Mouse (Mus musculus) frontal cortex, postnatal 14 days (tissue): ENCODE data around the gene Lhx8.

Experiments used
- DNase-seq, 2 experiments: peaks; one replicate each; pipeline ENCODE4 v3.0.0; 2022; ENCODE audit warnings: low spot score in 2 of 2

Gene Lhx8

DNA sequence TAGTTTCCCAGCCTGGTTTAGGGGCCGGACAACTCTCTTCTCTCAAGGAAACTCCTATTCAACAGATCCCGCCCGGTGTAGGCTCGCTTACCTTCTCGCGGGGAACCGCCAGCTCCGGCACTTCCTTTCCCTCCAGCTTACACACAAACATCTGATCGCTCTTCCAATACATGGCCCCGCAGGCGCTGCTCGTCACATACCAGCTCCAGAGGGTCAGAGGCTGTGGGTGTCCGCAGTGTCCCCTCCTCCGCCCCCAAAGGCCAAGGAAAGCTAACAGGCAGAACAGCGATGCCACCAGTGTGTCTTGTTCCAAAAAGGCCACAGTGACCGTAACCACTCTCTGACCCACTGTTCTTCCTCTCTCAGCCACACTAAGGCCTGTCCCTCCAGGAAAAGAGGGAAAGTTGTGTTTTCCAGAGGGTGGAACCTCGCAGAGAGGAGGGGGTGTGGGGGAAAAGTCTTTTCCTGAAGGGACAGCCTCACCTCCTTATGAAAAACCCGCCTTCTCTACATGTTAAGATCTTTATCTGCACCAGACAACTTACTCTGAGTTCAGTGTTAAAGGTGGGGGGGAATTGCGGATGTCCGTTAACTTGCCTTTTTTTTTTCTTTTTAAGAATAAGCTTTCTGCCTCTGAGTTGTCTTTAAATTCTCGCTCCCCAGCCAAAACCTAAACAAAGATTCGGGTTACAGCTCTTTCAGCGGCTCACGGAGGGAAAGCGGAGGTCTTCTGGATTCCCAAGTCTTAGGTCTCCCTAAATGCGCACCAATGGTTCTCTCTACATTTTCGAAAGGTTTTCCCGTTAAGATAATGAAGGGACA lies at the start of gene Lhx8:
Gene Lhx8, minus strand, starts transcription at position 479 of the 822 bp plus-strand sequence.
- peak in 1 of 2 experiments; percentile 6 for DNase-seq

DNA sequence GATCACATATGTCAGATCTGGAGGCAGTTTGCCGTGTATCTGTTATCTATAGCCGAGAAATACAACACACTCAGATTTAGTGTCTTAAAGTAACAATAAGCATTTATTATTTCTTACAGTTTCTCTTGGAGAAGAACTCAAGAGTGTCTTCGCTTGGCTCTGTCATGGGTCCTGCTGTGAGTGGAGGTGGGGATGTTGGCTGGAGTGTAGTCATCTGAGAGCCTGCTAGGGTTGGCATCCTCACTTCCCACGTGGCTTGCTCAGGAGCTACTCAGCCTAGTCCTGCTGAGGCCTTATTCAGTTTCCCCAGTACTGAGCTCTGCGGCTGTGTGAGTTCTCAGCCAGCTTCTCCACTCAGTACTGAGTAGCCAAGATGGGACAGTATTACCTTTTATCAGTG lies 43.1 kb upstream of the Lhx8 start:
- DNase-seq, result no peak

DNA sequence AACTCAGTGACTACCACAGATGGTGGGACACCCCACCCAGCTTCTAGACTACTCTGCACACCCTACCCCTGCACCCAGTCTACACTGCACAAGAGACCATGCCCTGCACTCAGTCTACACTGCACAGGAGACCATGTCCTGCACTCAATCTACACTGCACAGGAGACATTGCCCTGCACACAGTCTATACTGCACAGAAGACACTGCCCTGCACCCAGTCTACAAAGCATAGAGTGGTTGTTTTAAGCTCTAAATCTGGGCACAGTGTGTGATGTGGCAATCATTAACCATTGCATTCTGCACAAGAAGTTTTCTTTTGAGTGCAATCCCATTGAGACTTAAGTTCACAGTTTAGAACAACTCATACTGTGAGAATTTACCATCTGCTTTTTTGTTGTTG lies 42.2 kb upstream of the Lhx8 start:
- DNase-seq, result no peak

DNA sequence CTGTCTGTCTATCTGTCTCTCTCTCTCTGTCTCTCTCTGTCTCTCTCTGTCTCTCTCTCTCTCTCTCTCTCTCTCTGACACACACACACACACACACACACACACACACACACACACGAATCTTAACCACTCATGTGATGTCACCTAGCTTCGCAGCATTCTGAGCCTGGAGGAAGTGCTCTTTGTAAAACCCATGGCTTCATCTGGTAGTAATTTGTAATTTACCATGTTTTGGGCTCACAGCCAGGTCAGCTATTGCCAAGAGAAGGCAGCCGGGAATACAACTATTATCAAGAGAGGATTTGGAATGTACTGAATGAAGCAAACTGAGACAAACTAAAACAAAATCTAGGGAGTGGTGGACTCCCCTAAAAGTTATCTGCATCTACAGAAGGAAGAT lies 36.9 kb upstream of the Lhx8 start:
- no peak for DNase-seq

DNA sequence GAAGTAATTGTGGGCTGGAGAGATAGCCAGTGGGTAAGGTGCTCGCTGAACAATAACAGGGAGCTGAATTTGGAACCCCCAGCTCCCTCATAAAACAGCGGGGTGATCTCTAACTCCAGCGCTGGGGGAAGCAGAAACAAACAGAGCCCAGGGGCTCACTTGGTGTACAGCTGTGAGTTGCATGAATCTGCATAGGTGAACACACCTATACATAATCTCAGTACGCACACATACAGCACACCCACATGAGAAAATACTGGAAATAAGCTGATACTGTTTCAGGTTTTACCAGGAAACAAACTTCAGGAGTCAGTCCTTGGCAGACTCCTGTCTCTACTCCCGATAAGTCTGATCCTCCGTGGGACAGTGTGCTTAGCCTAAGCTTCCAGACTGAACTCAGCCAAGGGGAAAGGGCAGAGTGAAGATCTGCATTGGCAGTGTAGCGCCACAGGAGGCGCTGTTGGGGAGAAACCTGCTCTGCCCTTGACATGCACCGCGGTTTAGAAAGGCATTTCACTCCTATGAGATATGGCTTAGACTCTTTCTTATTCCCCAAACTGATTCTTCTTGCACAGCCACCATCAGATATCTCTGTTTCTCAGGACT lies 34.2 kb upstream of the Lhx8 start:
- DNase-seq, result no peak

DNA sequence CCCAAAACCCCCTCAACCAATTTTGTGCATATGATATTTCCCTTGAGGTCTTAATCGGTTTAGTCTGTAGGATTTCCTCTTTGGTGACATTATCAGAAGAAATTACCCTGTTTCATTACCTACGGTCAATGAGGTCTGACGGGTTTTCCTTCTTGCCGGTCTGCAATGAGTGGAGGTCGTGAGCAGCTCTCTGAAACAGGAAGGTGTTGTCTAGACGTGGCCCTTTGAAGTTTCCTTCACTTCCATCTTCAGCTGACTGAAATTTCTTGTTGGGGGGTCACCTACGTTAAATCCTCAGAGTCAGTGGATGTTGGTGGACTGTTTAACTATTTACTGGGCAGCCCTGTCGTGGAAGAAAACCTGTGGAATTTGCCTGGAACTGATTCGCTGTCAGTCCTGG lies 33.0 kb upstream of the Lhx8 start:
- no peak for DNase-seq

DNA sequence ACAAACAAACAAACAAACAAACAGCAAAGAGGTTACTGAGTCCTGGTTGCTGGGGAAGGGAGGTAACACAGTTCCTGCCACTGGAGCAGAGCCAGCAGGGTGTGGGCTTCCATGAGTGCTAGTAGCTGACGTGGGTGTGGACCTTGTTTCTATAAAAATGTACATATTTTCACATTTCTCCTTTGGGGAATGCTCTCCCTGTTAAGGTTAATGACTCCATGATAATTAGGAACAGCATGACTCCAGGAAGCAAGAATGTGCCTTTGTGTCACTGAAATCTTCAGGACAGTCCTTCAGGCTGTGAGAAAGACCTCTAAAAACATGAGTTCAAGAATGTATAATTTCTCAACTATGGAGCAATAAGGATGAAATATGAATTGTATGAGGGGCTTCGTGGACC lies 28.8 kb upstream of the Lhx8 start:
- DNase-seq, result no peak

DNA sequence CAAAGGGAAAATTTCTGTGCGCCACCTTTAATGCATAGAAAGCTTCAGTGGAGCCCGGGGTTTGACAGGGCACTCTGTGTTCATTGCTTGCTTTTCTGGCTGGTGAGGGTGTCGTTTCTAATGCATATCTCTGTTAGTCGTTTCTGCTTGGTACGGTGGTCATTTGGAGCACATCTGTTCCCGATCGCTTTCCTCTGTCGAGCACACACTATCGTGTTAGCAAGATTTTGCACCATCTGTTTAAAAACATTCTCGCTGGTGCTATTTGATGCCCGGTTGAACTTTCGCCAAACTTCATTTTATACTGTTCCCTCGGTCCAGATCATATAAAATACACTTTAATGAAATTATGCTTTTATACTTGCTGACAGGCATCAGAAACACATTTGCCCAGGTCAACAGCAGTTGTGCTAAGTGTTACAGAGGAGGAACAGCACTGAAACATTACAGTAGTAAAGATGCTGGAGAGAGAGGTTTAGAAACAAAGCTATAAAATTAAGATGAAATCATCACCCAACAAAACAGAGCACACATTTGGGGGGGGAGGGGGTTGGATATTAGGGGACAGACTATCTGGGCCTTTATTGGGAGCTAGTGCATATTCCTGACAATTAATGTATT lies 9.9 kb upstream of the Lhx8 start:
- no peak for DNase-seq

DNA sequence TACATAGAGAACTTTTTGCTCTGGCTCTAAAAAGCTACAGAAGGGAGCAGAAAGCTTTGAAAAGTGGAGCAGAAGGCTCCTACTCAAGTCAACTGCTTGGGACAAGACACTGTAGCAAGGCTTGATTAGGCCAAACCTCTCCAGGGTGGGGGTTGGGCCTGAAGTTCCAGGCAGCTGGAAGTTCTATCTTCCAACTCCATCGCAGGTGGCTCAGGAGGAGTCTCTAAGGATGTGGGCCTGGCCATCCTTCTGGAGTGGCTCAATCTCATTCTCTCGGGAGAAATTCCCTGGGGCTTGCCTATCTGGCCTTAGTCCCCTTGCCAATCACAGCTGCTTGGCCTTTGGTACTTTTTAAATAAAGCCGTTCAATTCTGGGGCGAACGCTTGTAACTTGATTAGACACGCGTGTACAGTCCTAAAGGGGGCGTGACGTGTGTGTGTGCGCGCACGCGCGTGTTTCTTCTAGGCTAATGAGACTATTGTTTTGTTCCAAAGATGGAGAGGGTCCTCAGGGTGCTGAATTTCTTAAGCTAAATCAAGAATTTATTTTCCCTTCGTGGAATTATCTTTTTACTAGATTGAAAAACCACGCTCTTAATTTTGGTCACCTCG lies 9.3 kb upstream of the Lhx8 start:
- DNase-seq, result no peak

DNA sequence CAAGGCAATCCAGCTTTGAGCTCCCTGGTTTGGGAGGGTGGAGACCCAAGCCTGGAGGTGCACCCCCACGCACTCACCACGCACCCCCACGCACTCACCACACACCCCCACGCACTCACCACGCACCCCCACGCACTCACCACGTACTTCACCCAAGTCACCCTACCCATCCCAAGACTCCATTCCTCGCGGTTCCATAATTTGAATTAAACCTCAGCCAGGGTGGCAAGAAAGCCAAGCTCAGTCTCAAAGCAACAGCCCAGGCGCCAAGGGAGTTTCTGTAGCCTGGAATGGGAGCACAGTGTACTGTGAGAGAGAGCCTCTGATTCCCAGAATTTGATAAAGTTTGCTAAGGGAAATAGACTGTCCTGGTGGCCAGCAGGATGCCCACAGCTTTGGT lies 4.3 kb upstream of the Lhx8 start:
- no peak for DNase-seq

DNA sequence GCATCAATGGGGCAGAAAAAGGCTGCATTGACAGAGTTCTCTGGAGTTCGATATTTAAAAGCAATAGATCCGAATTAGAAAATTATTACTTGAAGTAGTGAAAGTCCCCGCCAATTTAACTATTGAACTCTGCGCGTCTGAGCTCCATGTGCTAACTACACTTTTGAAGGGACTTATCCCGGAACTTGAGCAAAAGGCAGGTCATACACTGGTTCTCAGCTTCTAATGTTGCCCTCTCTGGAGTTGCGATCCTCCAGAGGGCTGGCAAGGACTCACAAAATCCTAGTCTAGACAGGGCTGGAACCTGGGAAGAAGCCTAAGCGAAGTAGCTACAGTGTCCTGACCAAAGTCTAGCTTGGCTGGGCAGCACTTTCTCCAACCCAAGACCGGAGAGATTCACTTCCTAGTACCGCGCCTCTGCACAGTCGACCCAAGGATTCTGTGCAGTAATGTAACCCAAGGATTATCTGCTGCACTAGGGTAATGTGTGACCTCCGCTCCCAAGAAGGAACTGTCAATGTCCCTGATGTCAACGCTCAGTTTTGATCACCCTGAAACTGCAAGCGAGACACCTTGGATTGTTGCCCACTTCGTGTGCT lies 3.0 kb upstream of the Lhx8 start:
- no peak for DNase-seq

DNA sequence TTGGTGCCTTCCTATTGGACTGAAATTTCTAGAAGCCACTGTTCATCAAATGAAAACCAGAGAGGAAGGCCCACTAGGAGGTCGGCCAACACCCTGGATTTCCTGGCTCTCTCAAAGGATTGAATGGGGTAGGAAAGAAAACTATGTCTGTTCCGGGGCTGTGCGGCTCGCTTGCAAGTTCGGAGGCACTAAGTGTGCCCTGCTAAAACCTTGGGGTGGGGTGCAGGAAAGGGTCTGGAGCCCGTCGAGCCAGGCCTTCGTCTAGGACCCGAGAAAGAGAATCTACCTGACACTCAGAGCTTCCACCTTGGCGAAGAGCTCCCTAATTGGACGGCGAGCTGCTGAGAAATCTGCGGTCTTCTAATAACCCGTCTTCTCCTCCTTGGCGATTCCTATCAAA lies 2.5 kb upstream of the Lhx8 start:
- DNase-seq, result no peak

DNA sequence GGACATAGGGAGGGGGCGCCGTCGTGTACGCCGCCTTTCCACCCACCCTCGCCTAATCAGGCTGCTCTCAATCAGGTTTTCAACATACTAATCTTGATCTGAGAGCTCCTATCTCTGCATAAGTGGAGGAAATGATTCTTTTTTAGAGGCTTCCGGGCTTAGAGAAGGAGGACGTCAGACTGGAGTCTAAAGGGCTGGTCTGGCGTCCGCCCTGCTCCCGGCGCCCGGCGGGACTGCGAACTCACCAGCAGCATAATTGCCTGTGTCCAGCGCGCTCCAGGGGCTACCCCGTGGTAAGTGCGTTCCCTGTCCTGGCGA lies 1.7 kb upstream of the Lhx8 start:
- no peak for DNase-seq

DNA sequence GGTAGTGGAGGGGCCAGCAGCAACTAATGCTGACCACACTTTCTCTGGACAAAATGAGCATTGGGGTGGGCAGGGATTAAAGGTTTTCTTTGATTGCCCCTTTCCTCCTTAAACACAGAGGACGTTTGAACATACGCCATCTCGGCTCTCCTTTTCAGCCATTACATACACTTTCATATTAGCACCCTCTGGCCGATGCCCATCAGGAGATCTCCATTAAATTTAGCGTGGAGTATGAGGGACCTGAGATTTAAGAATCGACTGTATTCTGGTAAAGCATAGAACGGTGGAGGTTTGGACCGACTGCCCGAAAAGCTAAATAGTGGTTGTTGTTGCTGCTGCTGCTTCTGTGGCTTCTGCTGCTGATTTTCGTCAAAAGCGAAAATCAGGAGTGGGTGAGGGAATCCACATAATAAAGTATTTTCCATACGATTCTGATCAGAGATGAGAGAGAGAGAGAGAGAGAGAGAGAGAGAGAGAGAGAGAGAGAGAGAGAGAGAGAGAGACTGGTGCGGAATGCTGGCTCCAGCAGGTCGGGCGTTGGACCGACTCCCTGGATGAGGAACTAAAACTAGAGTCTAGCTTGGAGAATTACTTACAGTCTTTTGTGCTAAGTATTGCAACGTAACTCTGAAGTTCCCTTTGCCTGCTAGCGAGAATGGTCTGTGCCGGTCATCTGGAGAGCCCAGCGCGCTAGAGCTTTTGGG lies 1.2 kb upstream of the Lhx8 start:
- no peak for DNase-seq

DNA sequence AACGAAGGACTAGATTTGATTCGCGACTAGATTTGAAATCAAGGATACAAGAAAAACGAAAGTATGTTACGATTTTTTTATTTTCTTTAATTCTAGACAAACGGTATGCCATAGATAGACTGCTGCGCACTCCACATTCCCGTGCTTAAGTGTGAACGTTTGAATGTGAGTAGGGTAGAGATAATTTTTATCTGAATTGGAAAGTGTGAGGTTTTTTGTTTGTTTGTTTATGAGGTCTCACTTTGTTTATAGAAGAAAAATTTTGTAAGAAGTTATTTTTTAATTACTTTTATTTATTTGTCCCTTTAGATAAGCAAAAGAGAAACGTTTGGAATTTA lies 513 bp upstream of the Lhx8 start:
- no peak for DNase-seq

DNA sequence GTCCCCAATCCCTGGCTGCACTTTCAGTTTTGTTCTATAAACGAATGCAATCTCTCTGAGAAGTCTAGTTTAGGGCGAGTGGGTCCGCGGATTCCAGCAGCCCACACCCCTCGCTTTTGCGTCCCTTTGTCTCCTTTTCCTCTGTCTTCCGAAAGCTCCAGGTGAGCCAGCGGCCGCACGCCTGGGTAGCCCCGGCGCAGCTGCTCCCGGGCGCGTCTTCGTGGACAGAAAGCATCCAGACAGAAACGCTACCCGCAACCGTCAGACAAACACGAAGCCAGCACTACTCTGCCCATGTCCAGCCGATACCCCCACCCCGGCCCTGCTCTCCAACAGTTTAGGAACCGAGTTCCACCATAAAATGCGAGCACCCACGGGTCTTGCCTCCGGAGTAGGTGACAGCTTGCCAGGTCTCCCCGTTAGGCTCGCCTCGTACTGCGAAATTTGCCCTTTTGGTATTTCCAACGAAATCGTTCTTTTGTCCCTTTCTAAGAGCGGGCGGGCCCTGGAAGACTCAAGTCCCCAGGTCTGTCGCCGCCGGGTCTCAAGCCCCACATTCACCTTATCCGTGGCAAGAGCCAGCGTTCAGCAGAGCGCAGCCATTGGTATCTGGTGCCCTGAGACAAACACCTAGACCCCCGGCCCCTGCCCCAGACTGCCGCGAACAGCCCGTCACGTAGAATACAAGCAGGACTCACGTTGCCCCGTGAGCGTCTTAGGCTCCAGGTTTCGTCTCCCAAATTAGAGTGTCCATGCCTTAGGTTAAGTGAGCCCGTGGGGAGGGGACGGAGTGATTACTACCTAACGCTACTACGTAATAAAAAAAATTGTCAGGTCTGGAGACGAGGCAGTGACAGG lies 907 bp downstream of the Lhx8 start:
- peak in 1 of 2 experiments; percentile 10 for DNase-seq

DNA sequence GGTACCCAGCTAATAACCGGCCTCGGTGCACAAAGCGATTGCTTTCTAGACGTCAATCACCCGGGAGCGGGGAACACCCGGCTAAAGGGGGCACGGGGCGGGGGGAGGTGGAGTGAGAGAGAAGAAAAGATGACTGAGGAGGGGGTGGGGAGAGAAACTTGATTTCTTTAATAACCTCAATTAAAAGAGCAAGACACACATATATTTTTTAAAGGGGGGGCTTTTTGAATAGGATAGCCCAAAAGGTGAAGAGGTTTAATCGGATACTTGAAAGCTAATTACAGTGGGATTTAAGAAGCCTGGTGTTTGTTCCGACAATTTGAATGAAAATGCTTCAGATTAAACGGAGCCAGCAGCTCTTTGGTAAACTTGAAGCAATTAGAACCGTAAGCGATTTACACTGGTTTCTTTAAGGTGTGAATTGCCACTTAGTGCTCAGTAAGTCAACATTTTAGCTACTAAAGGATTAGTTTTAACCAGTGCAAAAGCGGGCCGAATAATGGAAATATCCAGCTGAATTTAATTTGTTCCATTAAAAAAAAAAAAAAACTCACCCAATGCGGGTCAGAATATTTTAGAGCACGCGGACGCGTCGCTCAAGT lies 1.6 kb downstream of the Lhx8 start:
- DNase-seq, result no peak

DNA sequence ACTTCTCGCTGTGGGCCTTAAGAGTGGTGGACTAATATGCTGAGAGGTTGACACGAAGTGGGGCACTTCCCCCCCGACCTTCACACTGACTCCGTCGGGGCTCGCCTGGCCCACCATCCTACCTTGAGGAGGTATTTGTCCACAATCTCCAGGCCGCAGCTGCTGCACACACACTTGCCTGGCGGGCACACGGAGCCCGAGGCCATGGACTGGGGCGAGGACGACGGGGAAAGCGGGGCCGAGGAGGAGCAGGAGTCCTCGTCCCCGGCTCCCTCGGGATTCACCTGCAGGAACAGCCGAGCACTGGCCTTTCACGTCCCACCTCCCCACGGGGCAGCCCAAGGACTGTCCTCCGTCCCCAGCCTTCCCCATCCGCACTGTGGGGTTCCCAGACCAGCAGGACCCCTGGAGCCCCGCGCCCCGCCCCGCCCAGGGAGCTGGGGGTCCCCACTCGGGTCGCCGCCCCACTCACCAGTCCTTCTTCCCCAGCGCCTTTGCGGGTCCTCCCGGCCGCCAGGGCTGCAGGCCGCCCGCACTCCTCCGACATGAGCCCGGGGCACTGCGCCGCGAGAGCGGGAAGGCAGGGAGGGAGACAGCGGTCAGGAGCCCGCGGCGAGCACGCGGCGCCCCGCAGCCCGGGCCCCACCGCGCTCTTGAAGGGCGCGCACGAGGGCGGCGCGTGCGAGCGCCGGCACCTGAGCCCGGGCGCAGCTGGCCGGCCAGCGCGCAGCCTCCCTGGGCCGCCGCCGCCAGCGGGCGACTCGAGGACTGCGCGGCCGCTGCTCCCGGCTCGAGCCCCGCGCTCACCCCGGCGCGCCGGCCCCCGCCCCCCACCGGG lies 2.4 kb downstream of the Lhx8 start:
- DNase-seq, result no peak

DNA sequence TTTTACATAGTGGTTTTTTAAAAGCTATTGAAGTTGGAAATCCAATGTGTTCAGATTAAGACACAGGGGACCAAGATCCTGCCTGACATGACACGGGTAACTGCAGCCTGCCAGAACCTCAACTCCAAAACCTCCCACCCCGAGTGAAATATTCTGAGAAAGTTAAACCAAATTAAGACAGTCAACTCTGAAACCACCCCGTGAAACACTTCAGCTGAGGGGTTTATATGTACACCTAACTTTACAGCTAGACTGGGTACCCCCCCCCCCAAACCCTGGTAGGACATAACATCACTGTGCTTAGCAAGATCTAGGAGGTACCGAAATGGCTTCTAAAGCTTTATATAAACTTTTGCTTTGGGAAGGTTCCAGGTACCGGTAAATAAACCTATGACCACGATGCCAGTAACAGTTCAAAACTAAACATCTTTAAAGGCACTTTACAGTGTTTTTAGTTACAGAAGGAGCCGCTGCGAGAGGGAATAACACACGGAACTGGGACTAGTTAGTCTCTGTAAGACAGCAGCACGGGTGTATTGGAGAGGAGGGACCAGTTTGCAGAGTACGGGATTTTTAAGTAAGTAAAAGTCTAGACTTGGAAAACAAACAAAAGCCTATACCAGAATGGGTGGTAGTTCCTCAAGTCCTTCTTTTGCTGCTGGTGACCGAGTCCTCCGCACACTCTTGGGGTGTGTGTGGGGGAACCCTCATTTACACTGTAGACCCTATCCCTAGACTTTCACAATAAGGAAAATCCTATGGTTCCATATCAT lies 3.2 kb downstream of the Lhx8 start:
- DNase-seq, result no peak
